Mouse (Mus musculus) intestine, postnatal 0 days (tissue): ENCODE results near the gene Pspc1. TPM values are rescaled to one million over a fixed set of nuclear protein-coding genes. Genes with fewer than 3 reads are reported as not detected.
"Not testable (repeated sequence)": the region's sequence is repeated elsewhere in the genome, so short reads cannot be mapped to it uniquely, and the experiment has no call there.

Experiments used
- ATAC-seq: fragments of 200-750 bp; cut with Nextera tagmentation; 2 replicates; pipeline ENCODE4 v1.8.0; 2017; ENCODE audit warnings: mild to moderate bottlenecking, moderate TSS enrichment, moderate library complexity
- H3K27ac ChIP-seq: fragments of 300-500 bp; sonication (generic); 2 replicates; pipeline ENCODE4 v1.5.1; 2014; ENCODE audit warnings: mild to moderate bottlenecking, low read depth, low read length, moderate library complexity
- H3K27me3 ChIP-seq: fragments of 300-500 bp; sonication (generic); replicated peaks from 2 replicates; pipeline ENCODE4 v1.6.1; 2014; ENCODE audit warnings: low read length, mixed read lengths; ENCODE audit not compliant: control insufficient read depth, insufficient read depth
- H3K36me3 ChIP-seq: fragments of 300-500 bp; sonication (generic); 2 replicates; pipeline ENCODE4 v1.6.1; 2014; ENCODE audit warnings: mild to moderate bottlenecking, moderate library complexity; ENCODE audit not compliant: control insufficient read depth, insufficient read depth
- H3K4me1 ChIP-seq: fragments of 300-500 bp; sonication (generic); replicated peaks from 2 replicates; pipeline ENCODE4 v1.6.1; 2014; ENCODE audit warnings: antibody characterized with exemption, low read length, mixed read lengths; ENCODE audit not compliant: control insufficient read depth, insufficient read depth
- H3K4me2 ChIP-seq: fragments of 300-500 bp; sonication (generic); replicated peaks from 2 replicates; pipeline ENCODE4 v1.6.1; 2014; ENCODE audit warnings: low read depth, mild to moderate bottlenecking, moderate library complexity
- H3K4me3 ChIP-seq: fragments of 300-500 bp; sonication (generic); 2 replicates; pipeline ENCODE4 v1.5.1; 2014; ENCODE audit warnings: low read depth, low read length
- H3K9ac ChIP-seq: fragments of 300-500 bp; sonication (generic); 2 replicates; pipeline ENCODE4 v1.6.1; 2014; ENCODE audit warnings: mild to moderate bottlenecking, low read depth, low read length
- H3K9me3 ChIP-seq: fragments of 300-500 bp; sonication (generic); 2 replicates; pipeline ENCODE4 v1.6.1; 2016; ENCODE audit warnings: mixed run types; ENCODE audit not compliant: control insufficient read depth
- CTCF ChIP-seq: sonication (generic); IDR thresholded peaks from 2 replicates; pipeline ENCODE4 v1.5.1; 2016; ENCODE audit warnings: low read depth, mild to moderate bottlenecking, control low read depth, antibody characterized with exemption, moderate library complexity
- WGBS: fragments of 180-500 bp; shearing (Covaris S2); extraction: QIAGEN DNeasy Blood & Tissue Kit; methylation state at CpG from one replicate; pipeline ENCODE4 v1.1.7; 2014; 5-methylcytosine and 5-hydroxymethylcytosine counted together
- polyA plus RNA-seq: library from polyadenylated mRNA; unstranded; fragments of >200 nt; fragmentation: Nextera tagmentation; extraction: Ambion mirVana; gene quantifications from 2 replicates; pipeline ENCODE4 v1.2.1, GENCODE M21; 2015

Pspc1 gene
- polyA plus RNA-seq, 1 experiment from 2014 or later = 11.5 TPM

- peak; percentile 86 for TF ChIP-seq CTCF
- WGBS = 41% methylated on average over 2 of the region's 2 CpGs
- H3K9me3 ChIP-seq = no peaks in the 10 kb centered on the region
- no peak overlapping the region for H3K4me2 ChIP-seq
- H3K27ac ChIP-seq = no peak overlapping the region
- no peak for ATAC-seq
- H3K9ac ChIP-seq = no peak overlapping the region
- H3K36me3 ChIP-seq = peaks cover 51% of the 10 kb centered on the region
- no peaks in the 10 kb centered on the region for H3K4me1 ChIP-seq
- no peak overlapping the region for H3K4me3 ChIP-seq
- H3K27me3 ChIP-seq = no peaks in the 10 kb centered on the region
Measured at GRCm38 (mm10) chr14:56793243-56793642, 15.1 kb upstream of the Pspc1 start.

GRCm38 (mm10) chr14:56784575-56784974, 6.5 kb upstream of the Pspc1 start:
- Histone ChIP-seq H3K4me3 (no peak overlapping the region), H3K36me3 (no peaks in the 10 kb centered on the region), H3K4me2 (no peak overlapping the region), H3K9ac (no peak overlapping the region), H3K27me3 (no peaks in the 10 kb centered on the region), H3K9me3 (no peaks in the 10 kb centered on the region), H3K4me1 (no peaks in the 10 kb centered on the region), H3K27ac (no peak overlapping the region)
- no peak for TF ChIP-seq CTCF
- WGBS = 94% methylated on average over 1 of the region's 1 CpGs
- ATAC-seq = no peak

GRCm38 (mm10) chr14:56778933-56779300, 801 bp upstream of the Pspc1 start:
- Histone ChIP-seq H3K9ac (no peak overlapping the region), H3K4me1 (peaks cover 5% of the 10 kb centered on the region; the same call in 1 of the 2 replicates), H3K27me3 (no peaks in the 10 kb centered on the region), H3K4me2 (peak overlapping the region; percentile 78), H3K36me3 (no peaks in the 10 kb centered on the region), H3K4me3 (peak overlapping the region; percentile 94), H3K27ac (peak overlapping the region; percentile 95; the same call in 1 of the 2 replicates), H3K9me3 (no peaks in the 10 kb centered on the region)
- no peak for TF ChIP-seq CTCF
- no peak for ATAC-seq
- 25% methylated on average over 3 of the region's 3 CpGs for WGBS

GRCm38 (mm10) chr14:56777360-56778136, 568 bp downstream of the Pspc1 start:
- Histone ChIP-seq H3K9ac (peak overlapping the region; percentile 82), H3K4me1 (peaks cover 5% of the 10 kb centered on the region; the same call in 1 of the 2 replicates), H3K4me3 (peak overlapping the region; percentile 94), H3K36me3 (no peaks in the 10 kb centered on the region), H3K27me3 (no peaks in the 10 kb centered on the region), H3K4me2 (peak overlapping the region; percentile 78), H3K9me3 (no peaks in the 10 kb centered on the region), H3K27ac (peak overlapping the region; percentile 95)
- no peak for TF ChIP-seq CTCF
- peak; percentile 32 for ATAC-seq
- under 1% methylated on average over 70 of the region's 71 CpGs for WGBS

- H3K36me3 ChIP-seq = 0 out of 2 replicates have a peak, but pooled peaks cover under 1% of the 10 kb centered on the region
- 20% methylated on average over 11 of the region's 11 CpGs for WGBS
- H3K4me2 ChIP-seq = peak overlapping the region; percentile 78
- no peaks in the 10 kb centered on the region for H3K9me3 ChIP-seq
- TF ChIP-seq CTCF = peak; percentile 28
- ATAC-seq = no peak
- no peak overlapping the region for H3K27ac ChIP-seq
- peaks cover 5% of the 10 kb centered on the region; the same call in 1 of the 2 replicates for H3K4me1 ChIP-seq
- H3K27me3 ChIP-seq = no peaks in the 10 kb centered on the region
- peak overlapping the region; percentile 94 for H3K4me3 ChIP-seq
- peak overlapping the region; percentile 82 for H3K9ac ChIP-seq
Measured at GRCm38 (mm10) chr14:56776571-56777238, 1.4 kb downstream of the Pspc1 start.

- H3K4me1 ChIP-seq = peaks cover 5% of the 10 kb centered on the region; the same call in 1 of the 2 replicates
- H3K9ac ChIP-seq = no peak overlapping the region
- H3K4me2 ChIP-seq = peak overlapping the region; percentile 78
- 0 out of 2 replicates have a peak, but pooled peaks cover 6% of the 10 kb centered on the region for H3K36me3 ChIP-seq
- no peak for TF ChIP-seq CTCF
- no peak for ATAC-seq
- H3K9me3 ChIP-seq = no peaks in the 10 kb centered on the region
- 53% methylated on average over 4 of the region's 4 CpGs for WGBS
- no peak overlapping the region for H3K4me3 ChIP-seq
- no peak overlapping the region for H3K27ac ChIP-seq
- H3K27me3 ChIP-seq = no peaks in the 10 kb centered on the region
Measured at GRCm38 (mm10) chr14:56775416-56775815, 2.7 kb downstream of the Pspc1 start.

- H3K27ac ChIP-seq, ATAC-seq, H3K4me3 ChIP-seq, H3K27me3 ChIP-seq, H3K4me1 ChIP-seq, H3K9ac ChIP-seq, H3K4me2 ChIP-seq, H3K9me3 ChIP-seq: not testable (repeated sequence)
- peaks cover 19% of the 10 kb centered on the region for H3K36me3 ChIP-seq
- WGBS = 78% methylated on average over 2 of the region's 2 CpGs
Measured at GRCm38 (mm10) chr14:56766438-56766837, 11.7 kb downstream of the Pspc1 start.

GRCm38 (mm10) chr14:56765117-56765516, 13.0 kb downstream of the Pspc1 start:
- WGBS = 94% methylated on average over 2 of the region's 3 CpGs
- not testable (repeated sequence) for H3K9me3 ChIP-seq, ATAC-seq, H3K9ac ChIP-seq, H3K27me3 ChIP-seq, H3K4me3 ChIP-seq, H3K4me1 ChIP-seq, H3K27ac ChIP-seq, H3K4me2 ChIP-seq
- peaks cover 27% of the 10 kb centered on the region for H3K36me3 ChIP-seq
